Mouse (Mus musculus): ENCODE measurements at regions not wholly inside any gene's neighbourhood (a gene's known extent, or its start where the extent isn't known, plus 50 kb on each side); places are given as distances from the start of the nearest gene placed in this dataset.
A peak's percentile ranks its signal among the peaks of the same experiment; 100 is the strongest.

GRCm38 (mm10) chr13:56362646-56363045 lies 63.7 kb upstream of the Gm3045 start:
- DNase-seq (ENCODE audit: low read depth), result no peak

GRCm38 (mm10) chr13:56369600-56369999 lies 56.8 kb upstream of the Gm3045 start:
- no peak for TF ChIP-seq CTCF (IDR thresholded peaks at IDR 0.05; ENCODE audit: borderline replicate concordance, extremely low read depth, insufficient read depth, insufficient read length)
- TF ChIP-seq POLR2A (IDR thresholded peaks at IDR 0.05; ENCODE audit: borderline replicate concordance, extremely low read depth, insufficient read depth, insufficient read length, poor library complexity, severe bottlenecking), result no peak
- no peak for DNase-seq (ENCODE audit: low read depth)

More at GRCm38 (mm10) chr13:56362646-56363045, 63.7 kb upstream of the Gm3045 start:
- no peak for TF ChIP-seq POLR2A (IDR thresholded peaks at IDR 0.05; ENCODE audit: borderline replicate concordance, extremely low read depth, insufficient read depth, insufficient read length, poor library complexity, severe bottlenecking)
- no peak for TF ChIP-seq CTCF (IDR thresholded peaks at IDR 0.05; ENCODE audit: borderline replicate concordance, extremely low read depth, insufficient read depth, insufficient read length)

- TF ChIP-seq CTCF (IDR thresholded peaks at IDR 0.05; ENCODE audit: borderline replicate concordance, extremely low read depth, insufficient read depth, insufficient read length) (no peak), POLR2A (IDR thresholded peaks at IDR 0.05; ENCODE audit: borderline replicate concordance, extremely low read depth, insufficient read depth, insufficient read length, poor library complexity, severe bottlenecking) (no peak)
- DNase-seq (ENCODE audit: low read depth), result peak; percentile 39
Measured at GRCm38 (mm10) chr13:56371374-56371773, 55.0 kb upstream of the Gm3045 start.

- no peak for DNase-seq (ENCODE audit: low read depth)
- no peak for TF ChIP-seq POLR2A (IDR thresholded peaks at IDR 0.05; ENCODE audit: borderline replicate concordance, extremely low read depth, insufficient read depth, insufficient read length, poor library complexity, severe bottlenecking)
- TF ChIP-seq CTCF (IDR thresholded peaks at IDR 0.05; ENCODE audit: borderline replicate concordance, extremely low read depth, insufficient read depth, insufficient read length), result no peak
Measured at GRCm38 (mm10) chr13:56372003-56372725, 54.2 kb upstream of the Gm3045 start.

GRCm38 (mm10) chr13:56372727-56373126 lies 53.7 kb upstream of the Gm3045 start:
- TF ChIP-seq POLR2A (IDR thresholded peaks at IDR 0.05; ENCODE audit: borderline replicate concordance, extremely low read depth, insufficient read depth, insufficient read length, poor library complexity, severe bottlenecking), result no peak
- peak; percentile 49; the same call in 1 of the 2 replicates for TF ChIP-seq CTCF (IDR thresholded peaks at IDR 0.05; ENCODE audit: borderline replicate concordance, extremely low read depth, insufficient read depth, insufficient read length)
- DNase-seq (ENCODE audit: low read depth), result no peak

All from brain, embryonic 14.5 days (tissue).